In genomic region chr1:164787771-164788170, GRCm38 (mm10) we compare ENCODE assay signal across 8 mouse cellular contexts. TPM values are rescaled to one million over a fixed set of nuclear protein-coding genes. Genes with fewer than 3 reads are reported as not detected.
DNase-seq lines count a peak whose midpoint lies in the region; ATAC-seq lines count a peak whose summit lies in the region.
"Had no signal": no experiment of that assay in that cellular context is flagged by ENCODE, and none has a peak within 500 bp of the region (broad histone marks: within the 10 kb centered on the region; RNA-seq: fewer than 3 reads in every experiment).

No protein-coding gene starts in this region.

- no peak overlapping the region for H3K9ac ChIP-seq in intestine, embryonic 16.5 days (ENCODE audit: low read depth, low read length)
- H3K9ac ChIP-seq: limb, embryonic 12.5 days had no signal

- intact Hi-C loops in left cerebral cortex, postnatal 10 days (cut with DNase I) = no loop called here

- ATAC-seq in megakaryocyte, adult 5-6 weeks (ENCODE audit: poor library complexity, severe bottlenecking) = no peak
- ATAC-seq in intestine, embryonic 16.5 days = peak; percentile 83

- no peaks in the 10 kb centered on the region for H3K36me3 ChIP-seq in megakaryocyte, embryonic 14.5 days (replicated peaks; ENCODE audit: low read length)
- no peaks in the 10 kb centered on the region for H3K36me3 ChIP-seq in intestine, embryonic 16.5 days (ENCODE audit: control insufficient read depth, insufficient read depth, low read length)
- H3K36me3 ChIP-seq in embryonic facial prominence, embryonic 10.5 days (replicated peaks) = no peaks in the 10 kb centered on the region
- H3K36me3 ChIP-seq: limb, embryonic 12.5 days had no signal

- H3K9me3 ChIP-seq in megakaryocyte, embryonic 14.5 days = peaks cover 3% of the 10 kb centered on the region
- H3K9me3 ChIP-seq in intestine, embryonic 16.5 days (ENCODE audit: control insufficient read depth, low read length) = no peaks in the 10 kb centered on the region
- H3K9me3 ChIP-seq in embryonic facial prominence, embryonic 10.5 days = no peaks in the 10 kb centered on the region
- H3K9me3 ChIP-seq: limb, embryonic 12.5 days had no signal

- H3K4me3 ChIP-seq in megakaryocyte, embryonic 14.5 days (replicated peaks) = peak overlapping the region; percentile 9
- no peak overlapping the region for H3K4me3 ChIP-seq in intestine, embryonic 16.5 days (ENCODE audit: low read length)
- no peak overlapping the region for H3K4me3 ChIP-seq in embryonic facial prominence, embryonic 10.5 days
- H3K4me3 ChIP-seq: limb, embryonic 12.5 days had no signal

- DNase-seq in left cerebral cortex, postnatal 10 days (ENCODE audit: extremely low spot score in 1 of 2, low spot score in 2 of 2) = peak; percentile 54 to 78
- DNase-seq in telencephalon, adult 2 months (ENCODE audit: low read depth, low spot score) = peak; percentile 89
- DNase-seq in embryonic facial prominence, embryonic 10.5 days (ENCODE audit: low spot score) = no peak
- no peak for DNase-seq in thymus, adult 18-20 months

- no peak overlapping the region for H3K27ac ChIP-seq in intestine, embryonic 16.5 days (ENCODE audit: low read length)
- H3K27ac ChIP-seq in embryonic facial prominence, embryonic 10.5 days (replicated peaks) = no peak overlapping the region
- H3K27ac ChIP-seq: limb, embryonic 12.5 days had no signal

- no peaks in the 10 kb centered on the region for H3K27me3 ChIP-seq in megakaryocyte, embryonic 14.5 days (replicated peaks)
- H3K27me3 ChIP-seq in intestine, embryonic 16.5 days (replicated peaks; ENCODE audit: control insufficient read depth, insufficient read depth, low read length) = no peaks in the 10 kb centered on the region
- no peaks in the 10 kb centered on the region for H3K27me3 ChIP-seq in embryonic facial prominence, embryonic 10.5 days (replicated peaks; ENCODE audit: low read depth, poor library complexity, severe bottlenecking)
- H3K27me3 ChIP-seq: limb, embryonic 12.5 days had no signal

- H3K4me2 ChIP-seq in intestine, embryonic 16.5 days (ENCODE audit: low read depth, low read length) = no peak overlapping the region
- H3K4me2 ChIP-seq: limb, embryonic 12.5 days had no signal

- 59% methylated on average over 7 of the region's 7 CpGs for WGBS in intestine, embryonic 16.5 days
- WGBS in embryonic facial prominence, embryonic 10.5 days = 91% methylated on average over 7 of the region's 7 CpGs

- no peaks in the 10 kb centered on the region; the same call in 1 of the 2 replicates for H3K4me1 ChIP-seq in megakaryocyte, embryonic 14.5 days
- H3K4me1 ChIP-seq in intestine, embryonic 16.5 days (ENCODE audit: control insufficient read depth, insufficient read depth, low read length) = no peaks in the 10 kb centered on the region
- no peaks in the 10 kb centered on the region for H3K4me1 ChIP-seq in embryonic facial prominence, embryonic 10.5 days
- H3K4me1 ChIP-seq: limb, embryonic 12.5 days had no signal

RNA-seq across cellular contexts. Expression of gene Dpt, which starts 8.7 kb away (rescaled TPM):
- polyA plus RNA-seq in megakaryocyte, embryonic 14.5 days (2012; ENCODE audit: insufficient read depth, low replicate concordance) = not detected in 2 replicates
- total RNA-seq in megakaryocyte, adult 5-6 weeks (2015) = not detected in 2 replicates
- not detected in 2 replicates for total RNA-seq in megakaryocyte, adult 5-6 weeks (2017)
- polyA plus RNA-seq in intestine, embryonic 16.5 days (2015; fragmentation: Nextera tagmentation; extraction: Ambion mirVana) = 16.0 and 17.0 TPM in 2 replicates
- under 1 TPM in 1 of 2 experiments, not detected in 1; 0.47 TPM for total RNA-seq in left cerebral cortex, postnatal 10 days (2021)
- 0.16 TPM in 1 of 2 replicates, not detected in the other for polyA plus RNA-seq in embryonic facial prominence, embryonic 10.5 days (2016; fragmentation: Nextera tagmentation; extraction: Ambion mirVana)

Comparison
In these comparisons a context has a peak if more than half of its experiments do, and no peak if none do; other contexts are left out.
1. DNase-seq: peak in left cerebral cortex, postnatal 10 days (2 of 2) and telencephalon, adult 2 months (single experiment); none in embryonic facial prominence, embryonic 10.5 days (single experiment) and thymus, adult 18-20 months (0 of 2).
2. RNA of gene Dpt, which starts 8.7 kb away (polyA plus RNA-seq): 16.0 to 17.0 TPM in intestine, embryonic 16.5 days; 0.16 TPM in embryonic facial prominence, embryonic 10.5 days and not detected in megakaryocyte, embryonic 14.5 days; every median in the first group is over 10 times any median in the second.